Mouse (Mus musculus) gastrocnemius, postnatal 10 days (tissue): ENCODE measurements around the gene Tmem91. TPM values are rescaled to one million over a fixed set of nuclear protein-coding genes. Genes with fewer than 3 reads are reported as not detected.

Experiments
- DNase-seq: peaks from one replicate; pipeline ENCODE4 v3.0.0; 2021; ENCODE audit warnings: mixed read lengths
- total RNA-seq, 2 experiments: library from RNA; stranded (reverse); gene quantifications; 2 replicates each; pipeline ENCODE4 v1.2.3; 2021

The Tmem91 gene
- total RNA-seq, 2 experiments from 2014 or later, result 0.45 to 0.47 TPM

DNA sequence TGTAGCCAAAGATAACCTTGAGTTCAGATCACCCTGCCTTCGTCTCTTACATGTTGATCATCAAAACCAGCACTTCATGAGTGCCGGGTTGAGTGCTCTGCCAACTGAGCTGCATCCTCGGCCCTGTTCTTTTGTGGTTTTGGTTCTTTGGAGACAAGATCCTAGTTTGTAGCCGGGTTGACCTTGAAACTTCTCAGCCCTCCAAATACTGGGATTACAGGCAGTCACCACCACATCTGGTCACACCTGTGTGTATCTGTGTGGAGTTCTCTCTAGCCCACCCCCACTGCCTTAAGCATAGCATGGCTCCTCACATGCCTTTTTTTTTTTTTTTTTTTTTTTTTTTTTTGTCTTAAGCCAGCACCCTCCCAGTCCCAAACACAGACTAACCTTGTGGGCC lies 4.9 kb downstream of the Tmem91 start:
- no peak for DNase-seq

DNA sequence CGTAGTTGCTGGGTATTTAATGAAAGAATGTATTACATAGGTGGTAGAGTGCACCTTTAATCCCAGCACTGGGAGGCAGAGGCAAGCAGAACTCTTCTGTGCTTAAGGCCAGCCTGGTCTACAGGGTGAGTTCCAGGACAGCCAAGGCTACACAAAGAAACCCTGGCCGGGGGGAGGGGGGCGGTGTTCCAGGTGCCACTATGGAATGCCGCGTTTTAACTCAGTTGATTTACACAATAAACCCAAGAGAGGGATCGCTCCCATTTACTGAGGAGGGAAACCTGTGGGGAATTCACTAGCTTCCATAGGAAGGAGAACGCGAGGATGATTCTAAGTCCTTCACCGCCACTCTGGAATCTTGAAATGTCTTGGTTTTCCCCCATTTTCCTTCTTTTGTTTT lies 5.3 kb downstream of the Tmem91 start:
- no peak for DNase-seq

DNA sequence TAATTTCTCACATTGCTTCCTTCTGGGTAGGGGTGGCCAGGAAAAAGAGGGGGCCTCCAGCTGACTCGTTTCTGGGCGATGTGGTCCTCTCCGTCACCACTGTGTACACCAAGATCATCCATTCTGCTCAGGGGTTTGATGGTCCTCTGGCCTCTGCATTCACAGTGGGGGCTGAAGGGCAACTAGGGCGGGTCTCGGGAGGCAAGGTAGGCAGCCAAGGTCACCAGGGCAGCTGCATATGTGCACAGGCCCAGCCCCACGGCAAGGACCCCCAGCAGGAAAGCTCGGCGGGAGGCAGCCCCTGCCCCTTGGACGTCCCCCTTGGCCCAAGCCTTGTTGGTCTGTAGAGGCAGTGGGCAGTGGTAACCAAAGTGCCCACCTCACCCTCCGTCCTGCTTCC lies 5.8 kb downstream of the Tmem91 start:
- DNase-seq, result no peak

DNA sequence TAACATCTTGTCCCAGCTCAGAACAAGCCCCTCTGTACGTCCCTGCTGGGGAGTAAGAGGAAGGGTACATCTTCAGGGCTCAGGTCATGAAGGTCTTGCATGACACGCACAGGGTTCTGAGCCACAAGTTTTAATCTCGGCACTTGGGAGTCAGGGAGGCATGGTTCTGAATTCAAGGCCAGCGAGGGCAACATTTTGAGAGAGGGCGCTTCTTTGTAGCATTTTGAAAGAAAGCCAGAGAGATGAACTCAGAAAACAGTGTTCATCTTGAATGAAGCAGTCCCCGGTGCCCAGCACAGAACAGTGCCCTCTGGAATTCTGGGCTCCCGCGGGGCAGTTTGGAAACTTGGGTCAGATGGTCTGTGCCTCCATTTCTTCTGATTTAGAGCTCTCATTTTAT lies 8.6 kb downstream of the Tmem91 start:
- DNase-seq, result no peak

DNA sequence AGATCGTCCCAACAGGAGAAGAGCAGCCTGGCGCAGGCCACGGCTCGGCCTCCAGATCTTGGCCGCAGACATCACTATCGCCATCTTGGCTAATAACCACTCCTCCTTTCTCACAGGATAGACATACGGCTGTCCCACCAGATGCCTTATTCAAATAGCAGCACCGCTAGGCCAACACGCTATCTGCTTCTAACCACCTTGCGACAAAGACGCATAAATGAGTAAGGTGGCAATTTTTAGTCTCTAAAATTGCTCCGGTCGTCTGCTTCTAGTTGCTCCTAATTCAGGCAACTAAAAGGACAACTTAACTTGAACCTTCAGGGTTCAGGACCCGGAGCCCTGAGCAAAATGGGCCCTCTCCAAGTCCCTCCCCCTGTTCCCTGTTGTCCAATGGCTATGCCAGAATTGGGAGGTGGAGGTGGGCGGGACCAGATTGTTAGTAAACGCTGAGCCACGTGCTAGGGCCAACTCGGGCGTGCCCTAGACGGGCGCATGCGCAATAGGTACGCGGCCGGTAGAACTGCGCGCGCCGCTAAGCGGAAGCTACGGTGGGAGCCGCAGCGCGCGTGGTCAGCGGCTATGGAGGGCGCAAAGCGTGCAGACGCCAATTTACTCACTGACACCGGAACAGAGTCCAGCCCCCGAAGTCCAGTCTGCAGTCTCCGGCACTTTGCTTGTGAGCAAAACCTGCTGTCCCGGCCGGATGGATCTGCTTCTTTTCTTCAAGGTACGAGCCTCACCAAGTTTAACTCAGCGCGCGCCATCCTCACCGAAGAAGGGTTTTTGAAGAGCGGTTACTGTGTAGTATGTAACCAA lies 16.1 kb downstream of the Tmem91 start, which contains the start of the genes Bckdha and Exosc5:
Bckdha (minus strand) TSS at position 325 of the 816 bp plus-strand sequence.
Exosc5 (plus strand) TSS at position 508 of the 816 bp plus-strand sequence.
- peak; percentile 97 for DNase-seq

DNA sequence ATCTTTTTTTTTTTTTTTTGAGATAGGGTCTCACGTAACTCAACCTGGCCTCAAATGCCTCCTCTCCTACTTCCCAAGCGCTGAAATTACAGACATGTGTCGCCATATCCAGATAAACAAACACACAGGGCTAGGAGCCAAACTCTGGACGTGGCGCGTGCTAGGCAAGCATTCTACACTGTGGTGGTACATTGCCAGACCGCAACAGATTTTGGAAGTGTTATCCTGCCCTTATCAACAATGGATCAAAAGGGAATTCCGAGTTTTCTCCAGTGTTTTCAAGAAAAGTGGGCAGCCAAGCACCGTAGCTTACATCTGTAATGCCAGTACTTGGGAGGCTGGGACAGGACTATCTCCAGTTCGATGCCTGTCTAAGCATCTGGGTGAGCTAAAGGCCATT lies 17.2 kb downstream of the Tmem91 start:
- no peak for DNase-seq

DNA sequence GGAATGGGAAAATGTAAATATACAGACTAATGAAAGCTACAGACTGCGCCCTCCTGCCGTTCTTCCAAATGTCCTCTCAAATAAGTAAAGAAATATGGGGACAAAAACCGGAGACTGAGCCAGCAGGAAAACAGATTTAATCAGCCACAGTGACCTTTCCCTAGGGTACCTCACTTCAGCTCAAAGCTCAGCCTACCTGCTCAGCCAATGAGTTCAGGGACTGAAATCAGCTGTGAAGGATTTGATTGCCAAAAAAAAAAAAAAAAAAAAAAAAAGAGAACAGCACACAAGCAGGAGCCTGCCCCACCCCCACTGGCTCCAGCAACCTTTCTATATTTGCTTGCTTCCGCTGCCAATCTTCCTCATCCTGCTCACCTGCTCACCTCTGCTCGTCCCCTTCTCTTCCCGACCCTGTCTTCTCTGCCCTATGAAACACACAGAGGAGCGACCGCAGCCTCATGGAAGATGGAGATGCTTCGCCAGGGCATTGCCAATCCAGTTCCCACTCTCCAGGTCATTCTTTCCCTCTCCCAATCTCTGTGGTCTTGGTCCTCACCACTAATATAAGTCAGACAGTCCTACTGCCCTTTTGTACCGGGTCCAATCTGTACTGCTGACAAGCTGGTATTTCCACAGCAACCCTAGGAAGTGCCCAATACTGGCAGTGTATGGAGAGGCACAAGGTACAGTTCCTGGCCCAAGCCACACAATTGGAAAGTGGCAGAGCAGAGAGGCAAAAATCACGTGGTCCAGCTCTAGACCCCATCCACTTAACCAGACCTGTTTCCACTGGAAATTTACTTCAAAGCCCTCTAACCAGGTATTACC lies 19.2 kb downstream of the Tmem91 start:
- DNase-seq, result no peak

DNA sequence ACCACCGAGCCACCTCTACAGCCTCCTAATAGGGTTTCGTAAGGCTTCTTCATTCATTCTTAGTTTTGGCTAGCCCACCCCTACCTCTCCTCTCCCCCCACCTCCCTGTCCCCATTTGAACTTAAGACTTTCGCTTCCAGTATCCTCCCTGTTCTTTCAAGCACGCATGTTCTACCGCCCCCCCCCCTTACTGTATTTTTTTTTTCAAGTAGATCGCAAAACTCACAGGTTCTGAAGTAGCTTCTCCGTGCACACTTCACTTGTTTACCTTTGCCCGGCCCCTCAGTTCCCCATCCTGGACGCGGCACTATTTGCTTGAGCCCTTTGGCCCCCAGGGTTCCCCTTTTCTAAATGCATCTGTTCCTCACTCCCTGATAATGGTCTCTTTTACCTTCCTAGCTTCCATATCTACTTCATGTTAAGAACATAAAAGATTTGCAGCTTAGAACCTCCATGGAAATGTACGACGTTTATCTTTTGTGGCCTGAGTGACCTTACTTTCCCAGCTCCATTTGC lies 22.7 kb downstream of the Tmem91 start:
- DNase-seq, result no peak

DNA sequence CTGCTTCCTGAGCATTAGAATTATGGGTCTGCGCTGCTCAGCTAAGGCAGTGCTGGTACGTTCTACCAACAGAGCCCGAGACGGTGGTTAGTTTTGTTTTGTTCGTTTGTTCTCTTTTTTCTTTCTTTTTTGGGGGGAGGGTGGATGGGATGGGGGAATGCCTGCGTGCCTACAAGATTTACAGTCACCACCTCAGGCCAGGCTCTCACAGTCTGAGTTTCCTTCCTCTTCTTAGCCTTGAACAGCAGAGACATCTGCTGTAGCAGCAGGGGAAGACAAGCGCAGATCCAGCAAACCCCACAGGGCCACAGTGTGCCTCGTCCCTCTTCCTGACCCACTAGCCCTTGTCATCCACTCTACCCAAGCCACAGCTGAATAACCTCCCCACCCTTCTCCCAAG lies 23.7 kb downstream of the Tmem91 start:
- DNase-seq, result no peak

DNA sequence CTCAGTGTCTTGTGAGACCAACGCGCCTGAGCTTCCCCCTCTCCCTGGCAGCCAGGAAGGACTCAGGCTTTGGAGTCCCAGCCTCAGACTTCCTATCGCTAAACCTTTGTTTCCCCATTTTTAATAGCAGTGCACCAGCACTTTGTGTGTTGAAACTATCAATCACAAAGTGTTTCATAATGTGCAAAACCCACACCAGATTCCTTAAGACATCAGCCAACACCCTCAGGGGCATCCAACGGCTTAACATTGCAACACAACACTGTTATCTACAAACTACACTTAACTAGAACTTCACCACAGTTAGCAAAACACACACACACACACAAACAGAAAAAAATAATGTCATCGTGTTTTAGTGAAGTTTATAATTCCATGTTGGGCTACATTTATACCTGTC lies 25.1 kb downstream of the Tmem91 start:
- no peak for DNase-seq

DNA sequence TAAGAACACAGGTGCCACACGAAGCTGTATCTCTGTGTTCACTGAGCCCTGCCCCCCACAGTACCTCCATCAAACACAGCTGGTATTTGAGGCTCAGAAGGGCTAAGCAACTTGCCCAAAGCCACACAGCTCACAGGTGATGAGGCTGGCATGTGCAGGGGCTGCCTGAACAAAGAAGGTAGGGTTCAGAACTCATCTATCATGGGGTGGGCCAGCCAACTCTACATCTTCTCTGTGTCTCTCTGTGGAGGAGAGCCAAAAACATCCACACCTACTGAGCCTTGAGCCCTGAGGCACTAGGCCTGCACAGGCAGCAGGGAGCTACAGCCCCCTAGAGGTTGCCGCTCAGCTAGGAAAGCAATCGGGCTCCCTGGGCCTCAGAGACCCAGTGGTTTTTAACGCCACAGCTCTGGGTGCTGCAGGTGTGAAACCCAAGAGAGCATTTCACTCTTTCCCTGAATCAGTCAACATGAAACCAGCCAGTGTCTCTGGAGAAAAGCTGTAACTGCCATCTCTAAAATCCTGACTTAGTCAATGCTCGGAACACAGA lies 27.3 kb downstream of the Tmem91 start:
- no peak for DNase-seq

DNA sequence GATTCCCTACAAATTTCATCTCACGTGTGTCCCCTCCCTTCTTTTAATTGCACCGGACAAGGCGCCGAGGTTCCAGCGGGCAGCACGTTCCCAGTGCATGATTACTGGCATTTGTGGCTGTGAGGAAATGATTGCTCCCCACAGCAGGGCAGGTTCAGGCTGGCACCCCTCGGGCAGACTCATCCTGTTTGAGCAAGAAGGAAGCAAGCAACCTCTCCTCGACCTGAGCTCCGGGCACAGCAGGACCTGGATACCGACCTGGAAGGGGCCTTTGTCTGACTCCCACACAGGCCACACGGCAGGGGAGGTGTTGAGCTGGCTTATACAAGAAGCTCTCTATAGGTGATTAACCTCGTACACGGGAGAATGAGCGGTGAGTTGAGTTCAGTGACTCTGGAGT lies 29.9 kb downstream of the Tmem91 start:
- DNase-seq, result no peak

DNA sequence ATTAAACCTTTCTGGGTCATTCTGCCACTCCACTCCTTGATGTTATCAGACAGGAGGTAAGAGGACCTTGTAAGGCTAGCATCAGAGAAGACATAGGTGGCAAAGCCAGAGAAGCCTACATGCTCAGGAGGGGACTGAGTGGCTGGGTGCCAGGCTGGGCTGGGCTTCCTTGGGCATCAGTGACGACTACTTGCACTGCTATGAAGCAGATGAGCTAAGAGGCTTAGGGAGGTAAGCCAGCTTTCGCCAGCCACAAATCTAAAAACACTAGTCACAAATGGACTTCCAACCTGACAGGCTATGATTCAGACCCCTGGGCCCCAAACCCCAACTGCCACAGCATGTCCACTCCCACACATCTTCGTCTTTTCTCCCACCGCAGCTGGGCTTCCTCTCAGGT lies 30.3 kb downstream of the Tmem91 start:
- DNase-seq, result no peak

DNA sequence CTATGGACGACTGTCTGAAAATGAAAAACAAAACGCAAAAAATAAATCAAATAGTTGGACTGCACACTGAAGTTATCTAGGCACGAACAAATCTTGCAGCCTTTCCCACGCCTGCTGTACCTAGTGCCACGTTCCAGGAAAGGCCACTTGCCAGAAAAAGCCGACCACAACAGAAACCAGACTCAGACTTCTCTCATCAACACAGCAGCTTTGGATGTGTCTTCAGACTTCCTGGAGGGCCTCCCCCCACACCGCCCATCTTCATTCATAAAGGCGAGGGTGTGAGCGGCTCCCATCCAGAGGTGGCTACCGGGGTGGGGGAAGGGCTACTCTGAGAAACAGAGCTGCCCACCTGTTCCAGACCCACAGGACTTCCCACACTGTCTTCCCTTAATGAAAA lies 30.8 kb downstream of the Tmem91 start:
- no peak for DNase-seq

DNA sequence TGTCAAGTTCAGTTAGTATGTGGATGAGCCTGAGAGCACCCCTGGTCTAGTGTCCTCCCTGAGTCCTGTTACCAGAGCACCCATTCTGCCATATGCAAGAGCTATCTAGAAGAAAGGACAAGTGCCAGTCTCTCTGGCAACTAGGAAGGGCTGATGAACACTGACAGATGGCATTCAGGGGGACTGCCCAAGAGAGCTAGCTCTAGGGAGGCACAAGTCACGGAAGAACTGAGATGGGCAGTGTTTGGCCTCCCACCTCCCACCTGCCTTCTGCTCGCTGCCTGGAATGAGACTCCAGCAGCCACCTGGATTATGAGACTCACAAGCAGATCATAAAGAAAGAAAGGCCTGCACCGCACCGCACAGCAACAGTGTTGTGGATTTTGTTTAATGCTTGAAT lies 35.2 kb downstream of the Tmem91 start:
- no peak for DNase-seq

DNA sequence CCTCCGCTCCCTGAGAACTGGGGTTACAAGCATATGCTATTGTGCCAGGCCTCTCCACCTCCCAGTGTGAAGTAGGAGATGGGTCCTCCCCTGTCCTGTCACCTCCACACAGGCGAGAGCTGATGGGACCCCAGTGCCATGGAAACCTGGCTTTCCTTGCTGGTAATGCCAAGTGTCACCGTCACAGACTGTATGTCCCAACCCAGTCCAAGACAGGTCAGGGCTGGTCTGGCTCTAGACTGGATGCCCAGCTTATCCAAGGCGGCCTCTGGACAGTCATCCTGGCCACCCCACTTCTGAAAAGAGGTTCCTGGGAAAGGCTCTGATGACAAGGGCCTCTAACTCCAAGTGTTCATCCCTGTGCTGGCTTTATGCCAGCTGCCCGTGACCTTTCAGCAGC lies 37.9 kb downstream of the Tmem91 start:
- DNase-seq, result no peak

DNA sequence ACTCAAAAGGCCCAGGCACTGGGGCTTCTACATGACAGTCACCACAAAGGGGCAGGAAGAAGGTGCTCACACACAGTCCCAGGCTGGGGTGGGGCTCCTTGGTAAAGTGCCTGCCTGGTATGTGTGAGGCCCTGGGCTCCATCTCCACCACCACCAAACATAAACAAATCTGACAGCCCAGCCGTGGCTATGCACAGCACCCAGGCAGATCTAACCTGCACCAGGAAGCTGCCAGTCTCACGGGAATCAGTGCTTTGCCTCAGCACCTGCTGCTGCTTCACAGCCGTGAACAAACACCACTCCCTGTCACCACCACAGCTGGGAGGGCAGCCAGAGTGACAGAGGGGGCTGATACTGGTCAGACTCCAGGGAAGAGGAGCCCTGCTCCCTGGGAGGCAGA lies 38.6 kb downstream of the Tmem91 start:
- no peak for DNase-seq

DNA sequence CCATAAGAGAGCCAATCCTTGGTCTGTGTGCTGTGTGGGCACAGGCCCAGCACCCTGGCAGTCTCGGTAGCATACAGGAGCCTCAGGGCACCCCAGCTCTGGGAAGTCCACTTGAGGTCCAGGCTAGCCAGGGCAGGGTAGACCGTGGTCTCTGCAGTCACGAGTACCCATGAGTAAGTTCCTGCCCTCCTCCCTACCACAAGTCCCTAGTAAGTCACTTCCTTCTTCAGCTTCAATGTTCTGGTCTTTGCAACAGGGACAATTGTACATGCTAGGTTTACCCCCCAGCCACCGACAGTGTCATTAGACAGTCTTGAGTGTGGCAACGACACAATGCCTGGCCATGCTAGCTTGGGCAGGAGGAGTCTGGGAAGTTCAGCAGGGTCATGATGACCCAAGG lies 42.3 kb downstream of the Tmem91 start:
- no peak for DNase-seq

DNA sequence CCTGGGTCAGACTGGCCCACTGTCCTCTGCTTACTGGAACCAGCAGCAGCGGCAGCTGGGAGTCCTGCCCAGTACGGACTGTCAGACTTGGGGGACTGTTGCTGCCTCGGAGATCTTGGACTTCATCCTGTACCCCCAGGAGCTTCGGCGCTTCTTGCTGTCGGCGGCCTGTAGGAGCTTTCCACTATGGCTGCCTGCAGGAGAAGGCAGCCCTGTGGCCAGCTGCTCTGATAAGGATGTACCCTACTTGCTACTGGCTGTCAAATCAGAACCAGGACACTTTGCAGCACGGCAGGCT lies 46.7 kb downstream of the Tmem91 start:
- DNase-seq, result no peak

DNA sequence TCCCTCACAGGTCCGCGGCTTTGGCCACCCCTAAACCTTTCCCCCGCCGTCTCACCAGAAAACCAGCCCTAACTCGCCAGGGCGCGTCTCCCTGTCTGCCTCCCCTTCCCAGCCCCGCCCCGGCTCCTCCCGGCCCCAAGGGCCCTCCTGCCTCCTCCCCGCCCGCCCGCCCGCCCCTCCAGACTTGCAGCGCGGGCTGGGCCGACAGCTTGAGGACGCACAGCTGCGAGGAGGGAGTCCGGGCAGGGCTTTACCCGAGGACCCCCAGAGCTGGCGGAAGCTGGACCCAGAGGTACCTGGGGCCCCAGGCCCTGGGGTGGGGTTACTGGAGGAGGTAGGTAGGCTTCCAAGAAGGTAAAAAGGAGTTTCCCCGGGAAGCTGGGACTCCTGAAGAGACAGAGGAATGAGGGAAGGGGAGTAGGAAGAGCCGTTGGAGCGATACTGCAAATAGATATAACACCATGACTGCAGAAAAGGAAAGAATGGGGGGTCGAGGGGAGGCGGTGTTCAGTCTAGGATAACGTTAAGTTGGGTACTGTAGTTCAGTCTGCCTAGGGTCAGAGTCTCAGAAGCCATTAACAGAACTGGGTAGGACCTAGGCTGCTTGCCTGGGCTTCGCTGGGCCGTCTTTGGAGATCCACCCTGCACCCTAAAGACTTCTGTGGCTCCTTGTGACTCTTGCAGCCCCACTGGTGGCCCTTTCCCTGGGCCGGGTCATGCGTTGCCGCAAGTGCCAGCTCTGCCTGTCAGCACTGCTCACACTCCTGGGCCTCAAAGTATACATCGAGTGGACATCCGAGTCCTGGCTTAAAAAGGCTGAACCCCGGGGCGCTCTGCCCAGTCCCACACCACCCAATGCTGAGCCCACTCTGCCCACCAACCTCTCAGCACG lies 47.3 kb downstream of the Tmem91 start:
- peak; percentile 68 for DNase-seq

DNA sequence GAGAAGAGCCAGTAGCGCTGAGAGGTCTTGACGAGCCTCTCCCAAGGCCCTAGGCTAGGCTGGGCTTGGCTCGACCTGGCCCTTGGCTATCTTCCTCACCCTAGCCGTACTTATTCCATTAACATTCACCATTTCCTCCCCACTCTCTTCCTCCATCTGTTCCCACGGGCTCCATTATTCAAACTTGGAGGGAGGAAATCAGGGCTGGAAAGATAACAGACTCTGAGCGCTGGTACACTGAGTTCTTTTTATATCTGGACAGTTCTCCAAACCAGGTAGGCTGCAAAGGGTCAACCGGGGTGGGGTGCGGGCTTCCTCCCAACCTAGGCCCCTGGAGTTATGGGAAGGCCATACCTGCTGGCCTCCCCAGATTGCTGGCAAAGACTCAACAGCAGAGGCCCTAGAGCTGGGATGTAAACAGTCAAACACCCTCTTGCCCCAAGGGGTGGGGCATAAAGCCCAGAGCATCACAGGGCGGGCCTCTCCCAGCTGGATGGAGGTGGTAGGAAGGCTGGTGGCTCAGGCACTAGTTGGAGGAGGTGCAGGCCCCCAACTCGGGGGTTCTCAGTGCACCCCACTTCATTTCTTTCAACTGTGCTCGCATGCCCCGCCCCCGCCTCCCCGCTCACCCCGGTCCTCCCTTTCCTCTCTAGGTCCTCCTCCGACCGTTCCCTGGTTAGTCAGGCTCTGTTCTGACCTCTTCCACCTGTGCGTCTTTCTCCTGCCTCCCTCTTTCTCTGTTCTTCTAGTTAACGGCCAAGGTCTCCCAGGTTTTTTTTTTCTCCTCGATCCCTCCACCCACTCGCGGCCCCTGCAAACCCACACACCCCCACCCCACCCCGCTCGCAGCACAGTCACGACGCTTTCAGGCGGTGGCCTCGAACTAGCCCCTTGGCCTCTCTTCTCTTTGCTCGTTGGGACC lies 48.2 kb downstream of the Tmem91 start, which contains the start of gene B3gnt8:
B3gnt8 (plus strand) TSS at position 146 of the 922 bp plus-strand sequence.
- no peak for DNase-seq
